Mouse (Mus musculus) adrenal gland (tissue): Measurements from ENCODE around the gene Lsm12.

ENCODE experiments used
- intact Hi-C: fragments of 180-260 bp; cut with DNase I; formaldehyde crosslinking; loops from one replicate; pipeline ENCODE4 v1.15.1; 2025

Lsm12 gene

DNA sequence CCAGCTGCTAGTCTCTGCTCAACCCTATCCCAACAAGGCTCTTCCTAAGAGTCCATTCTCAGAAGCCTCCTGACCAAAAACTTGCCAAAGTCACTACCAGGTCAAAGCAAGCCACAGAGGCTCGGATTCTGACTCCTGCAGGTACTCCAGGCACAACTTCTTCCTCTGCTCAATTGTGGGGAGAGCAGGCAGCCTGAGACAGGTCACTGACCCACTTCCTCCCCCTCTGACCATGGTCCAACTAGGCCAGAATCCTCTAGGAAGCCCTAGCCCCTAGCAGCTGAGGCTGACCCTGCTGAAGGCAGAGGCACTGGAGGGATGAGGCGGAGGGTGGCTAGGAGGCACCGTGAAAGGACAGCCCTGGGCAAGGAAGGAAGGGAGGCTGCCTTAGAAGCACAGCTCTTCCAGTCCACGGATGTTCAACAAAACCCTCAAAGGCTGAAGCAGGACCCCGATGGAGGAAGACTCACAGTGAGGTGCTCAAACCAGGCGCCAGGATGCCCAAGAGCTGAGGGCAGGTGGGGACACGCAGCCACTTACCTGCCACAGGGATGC is 32.9 kb upstream of the Lsm12 start:
- intact Hi-C loops, result no loop called here

DNA sequence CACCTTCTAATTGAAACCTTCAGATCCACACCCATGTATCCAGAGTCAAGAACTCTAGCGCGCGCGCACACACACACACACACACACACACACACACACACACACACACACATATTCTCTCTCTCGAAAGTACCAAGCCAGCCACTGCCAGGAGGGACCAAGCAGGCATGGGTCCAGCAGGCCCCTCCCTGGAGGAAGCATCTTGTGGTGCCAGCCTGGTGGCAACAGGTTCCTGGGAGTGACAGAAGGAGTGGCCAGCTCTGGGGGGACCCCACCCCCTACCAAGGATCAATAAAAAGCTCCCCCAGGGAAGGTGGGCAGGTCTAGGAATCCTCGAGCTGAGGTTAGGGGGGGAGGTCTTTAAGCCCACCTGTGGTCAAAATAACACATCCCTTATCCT is 32.3 kb upstream of the Lsm12 start:
- intact Hi-C loops, result no loop called here

DNA sequence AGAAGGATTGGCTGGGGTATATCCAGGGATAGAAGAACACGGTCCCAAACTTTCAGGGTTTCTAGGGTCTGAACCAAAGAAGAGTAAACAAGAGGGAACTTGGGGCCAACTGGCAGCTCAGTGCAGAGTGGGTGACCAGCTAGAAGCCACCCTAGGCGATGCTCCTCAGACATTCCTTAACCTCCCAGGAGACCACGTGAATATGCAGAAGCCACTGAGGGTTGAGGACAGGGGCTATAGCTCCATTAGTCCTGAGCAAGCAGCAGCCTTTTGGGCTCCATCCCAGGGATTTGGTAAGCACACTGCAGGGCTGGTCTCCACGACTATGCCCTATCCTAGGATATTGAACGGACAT is 31.8 kb upstream of the Lsm12 start:
- intact Hi-C loops, result no loop called here

DNA sequence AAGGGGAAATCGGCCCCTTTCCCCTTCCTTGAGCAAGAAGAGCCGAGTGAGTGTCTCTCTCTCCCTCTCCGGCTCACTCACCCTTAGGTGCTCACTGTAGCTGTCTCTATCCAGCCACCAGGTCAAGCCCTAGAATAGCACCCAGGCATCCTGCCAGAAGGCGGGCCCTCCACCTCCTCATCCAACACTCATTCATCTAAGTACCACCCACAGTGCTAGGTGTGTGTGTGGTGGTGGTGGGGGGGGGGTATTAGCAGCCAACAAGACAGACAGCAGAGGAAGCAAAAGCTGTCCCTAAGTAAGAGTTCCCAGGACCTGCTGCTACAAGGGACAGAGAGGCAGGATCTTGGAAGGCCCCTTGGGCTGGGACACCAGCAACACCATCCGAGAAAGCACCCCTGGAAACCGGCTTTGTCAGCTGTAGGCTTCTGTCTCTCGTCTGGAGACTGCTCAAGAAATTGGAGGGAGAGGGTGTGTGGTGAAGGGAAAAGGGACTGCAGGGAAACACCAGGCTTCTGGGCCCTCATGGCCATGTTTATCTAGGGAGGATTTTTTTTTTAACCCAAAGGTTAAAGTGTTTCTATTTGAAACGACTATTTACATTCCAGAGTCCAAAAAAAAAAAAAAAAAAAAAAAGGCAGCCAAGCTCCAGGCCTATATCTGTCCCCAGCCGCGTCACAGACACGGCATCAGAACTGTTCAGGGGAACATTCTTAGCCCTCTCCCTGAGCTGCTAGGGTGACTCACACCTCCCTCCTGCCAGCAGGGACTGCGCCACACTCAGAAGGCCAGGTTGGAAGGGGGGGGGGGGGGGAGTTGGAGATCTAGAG is 31.2 kb upstream of the Lsm12 start:
- intact Hi-C loops, result no loop called here

DNA sequence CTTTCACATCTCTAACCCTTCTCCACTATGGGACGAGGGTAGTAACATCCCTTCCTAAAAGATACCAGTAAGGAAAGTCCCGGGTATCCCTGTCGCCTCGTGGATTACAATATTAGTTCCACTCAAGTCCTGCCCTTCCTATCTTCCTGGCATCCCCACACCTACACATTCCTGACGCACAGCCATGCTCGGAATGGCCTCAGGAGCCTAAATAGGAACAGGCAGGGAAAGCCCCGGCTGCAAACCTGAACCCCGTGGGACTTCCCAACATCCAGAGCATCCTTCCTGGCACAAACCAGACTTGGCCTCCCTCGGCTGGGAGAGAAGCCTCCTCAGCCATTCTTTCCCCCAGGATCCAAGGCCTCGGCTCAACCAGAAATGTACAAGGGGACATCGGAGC is 30.4 kb upstream of the Lsm12 start:
- intact Hi-C loops, result no loop called here

DNA sequence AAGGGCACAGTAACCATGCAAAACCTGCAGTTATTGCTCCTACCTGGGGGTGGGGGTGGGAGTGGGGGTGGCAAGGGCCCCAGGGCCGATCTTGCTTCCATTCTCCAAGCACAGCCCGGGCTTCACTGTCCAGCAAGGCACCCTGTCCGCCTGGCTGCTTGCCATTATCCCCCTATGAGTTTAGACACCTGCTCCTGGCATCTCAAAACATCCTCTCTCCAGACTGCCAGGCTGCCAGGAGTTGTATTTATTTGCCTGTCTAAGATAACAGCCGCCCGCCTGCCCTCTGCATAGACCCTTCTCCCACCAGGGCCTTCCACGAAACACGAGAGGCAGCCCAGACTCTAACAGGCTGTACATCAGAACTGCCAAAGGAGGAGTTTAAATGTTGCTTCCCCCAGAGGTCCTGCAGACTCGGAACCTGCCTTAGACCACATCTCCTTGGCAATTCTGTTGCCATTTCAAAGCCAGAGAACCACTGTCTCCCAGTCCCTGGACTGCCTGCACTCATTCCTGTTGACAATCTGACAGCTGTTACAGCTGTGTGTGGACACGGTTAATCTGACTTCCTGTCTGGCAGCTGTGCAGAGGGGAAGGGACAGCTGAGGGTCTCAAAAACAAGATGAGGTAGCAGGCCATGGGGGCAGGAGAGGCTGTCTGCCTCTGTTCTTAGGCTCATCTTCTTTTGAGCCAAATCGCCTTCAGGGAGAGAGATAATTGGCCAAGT is 29.5 kb upstream of the Lsm12 start:
- intact Hi-C loops, result no loop called here

DNA sequence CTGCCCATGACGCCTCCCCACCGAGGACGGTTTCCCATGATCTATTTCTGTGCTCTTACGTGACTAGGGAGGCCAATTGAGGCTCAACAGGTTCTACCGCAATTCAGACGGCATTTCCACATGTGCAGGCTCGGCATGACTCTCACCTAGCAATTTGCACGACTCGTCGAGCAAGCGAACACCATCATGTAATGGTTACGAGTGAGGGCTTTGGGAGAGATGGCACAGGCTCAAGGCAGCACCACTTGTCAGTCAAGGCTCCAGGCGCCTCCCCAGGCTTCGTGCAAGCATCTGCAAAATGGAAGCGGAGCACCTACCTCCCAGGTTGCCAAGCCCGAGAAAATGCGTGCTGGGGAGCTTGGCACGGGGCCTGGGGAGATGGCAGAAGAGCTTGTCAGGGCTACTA is 26.8 kb upstream of the Lsm12 start:
- intact Hi-C loops, result no loop called here

DNA sequence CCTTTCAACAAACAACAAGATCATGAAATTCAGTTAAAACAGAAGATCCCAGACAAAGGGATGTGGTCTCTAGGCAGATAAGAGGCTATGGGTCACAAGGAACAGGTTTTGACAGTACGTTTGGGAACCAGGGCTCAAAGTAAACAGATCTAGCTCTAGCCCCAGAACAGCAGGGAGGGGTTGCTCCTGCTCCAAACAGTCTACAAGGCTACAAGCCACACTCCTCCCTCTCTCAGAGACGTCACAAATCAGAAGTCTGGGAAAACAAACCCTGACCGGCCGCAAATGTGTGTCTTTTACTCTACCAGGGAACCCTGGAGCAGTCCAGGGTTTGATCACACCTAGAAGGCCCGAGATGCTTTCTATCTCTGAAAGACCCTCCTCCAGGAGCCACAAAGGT is 25.9 kb upstream of the Lsm12 start:
- intact Hi-C loops, result no loop called here

DNA sequence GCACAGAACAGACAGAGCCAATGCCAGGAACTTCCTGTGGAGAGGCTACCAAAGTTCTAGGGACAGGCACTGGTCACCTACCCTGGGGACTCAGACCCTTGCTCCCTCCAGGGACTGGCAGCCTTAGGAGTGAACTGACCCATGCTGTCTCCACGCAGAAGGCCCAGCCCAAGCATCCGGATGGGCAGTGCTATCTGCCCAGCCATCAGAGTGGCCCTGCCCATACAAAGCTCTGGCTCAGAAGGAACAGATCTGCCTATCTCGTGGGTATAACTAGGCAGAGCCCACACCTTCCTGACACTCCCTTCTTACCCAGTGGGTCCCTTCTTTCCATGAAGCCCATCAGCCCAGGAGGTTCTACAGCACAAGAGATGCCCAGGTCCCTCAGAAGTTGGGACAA is 25.1 kb upstream of the Lsm12 start:
- intact Hi-C loops, result no loop called here

DNA sequence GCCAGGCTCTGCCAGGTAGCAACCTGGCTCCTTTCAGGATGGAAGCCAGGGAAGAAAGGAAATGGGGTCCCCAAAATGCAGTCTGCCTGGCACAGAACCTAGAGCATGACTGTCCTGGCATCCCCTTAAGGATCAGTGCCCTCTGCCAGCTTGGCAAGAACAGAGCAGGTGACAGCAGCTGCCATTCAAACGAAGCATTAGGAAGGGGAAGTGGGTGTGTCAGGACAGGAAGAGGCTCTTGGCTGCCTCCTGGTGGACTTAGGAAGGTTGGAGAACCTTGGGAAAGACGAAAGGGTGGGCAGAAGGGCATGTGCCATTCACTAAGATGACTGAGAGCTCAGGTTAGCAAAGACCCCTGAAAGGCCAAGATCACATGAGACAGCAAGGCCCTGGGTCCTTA is 24.6 kb upstream of the Lsm12 start:
- intact Hi-C loops, result no loop called here

DNA sequence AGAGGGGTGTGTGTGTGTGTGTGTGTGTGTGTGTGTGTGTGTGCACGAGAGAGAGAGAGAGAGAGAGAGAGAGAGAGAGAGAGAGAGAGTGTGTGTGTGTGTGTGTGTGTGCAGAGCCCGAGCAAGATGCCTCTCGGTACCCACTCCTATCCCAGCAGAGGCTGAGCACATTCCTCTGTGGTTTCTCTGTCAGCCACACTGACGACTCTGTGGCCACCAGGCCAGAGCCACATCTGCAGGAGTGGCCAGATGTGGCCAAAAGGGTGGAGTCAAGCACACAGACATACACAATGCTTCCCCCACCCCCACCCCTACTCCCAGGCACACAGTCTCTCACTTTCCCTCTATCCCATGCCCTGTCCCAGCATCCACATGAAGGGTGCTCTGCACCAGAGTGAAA is 23.8 kb upstream of the Lsm12 start:
- intact Hi-C loops, result no loop called here

DNA sequence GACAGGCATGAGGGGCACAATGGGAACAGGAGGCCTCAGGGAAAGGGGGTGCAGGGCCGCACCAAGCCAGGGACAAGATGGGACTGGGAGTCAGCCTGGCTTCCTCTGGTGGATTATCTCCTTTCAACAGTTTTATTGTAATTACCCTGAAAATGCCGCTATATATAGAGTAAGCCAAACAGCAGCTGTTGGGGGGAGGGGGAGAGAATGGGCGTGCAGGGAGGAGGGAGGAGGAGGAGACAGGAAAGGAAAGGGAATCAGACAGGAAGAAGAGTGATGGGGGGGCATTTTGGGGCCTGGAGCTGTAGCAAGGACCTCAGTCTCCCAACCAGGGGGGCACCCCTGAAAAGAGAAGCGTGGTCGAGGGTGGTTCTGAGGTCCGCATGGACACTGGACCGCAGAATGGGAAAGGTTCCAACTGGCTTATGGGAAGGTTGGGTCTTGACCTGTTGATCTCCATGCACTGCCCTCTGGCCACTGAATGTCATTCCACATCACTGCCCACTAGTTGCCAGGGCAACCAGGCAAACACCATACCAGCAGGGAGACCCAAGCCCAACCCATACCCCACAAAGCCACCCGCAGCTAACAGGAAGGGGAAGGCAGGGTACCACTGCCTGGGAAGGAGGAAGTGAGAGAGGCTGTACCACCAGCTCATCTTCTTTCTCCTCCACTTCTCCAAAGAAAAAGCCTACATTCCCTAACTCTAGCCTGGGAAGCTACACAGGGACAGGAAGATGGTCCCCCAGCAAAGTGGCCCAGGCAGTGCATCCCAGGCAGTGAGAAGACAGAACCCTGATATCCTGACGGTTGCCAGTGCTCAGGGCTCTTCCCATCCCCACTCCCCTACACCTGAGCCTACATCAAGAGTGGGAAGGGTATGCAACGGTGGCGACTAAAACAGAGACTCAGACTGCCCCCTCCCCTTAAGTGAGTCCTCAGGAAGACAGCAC is 23.0 kb upstream of the Lsm12 start:
- intact Hi-C loops, result no loop called here

DNA sequence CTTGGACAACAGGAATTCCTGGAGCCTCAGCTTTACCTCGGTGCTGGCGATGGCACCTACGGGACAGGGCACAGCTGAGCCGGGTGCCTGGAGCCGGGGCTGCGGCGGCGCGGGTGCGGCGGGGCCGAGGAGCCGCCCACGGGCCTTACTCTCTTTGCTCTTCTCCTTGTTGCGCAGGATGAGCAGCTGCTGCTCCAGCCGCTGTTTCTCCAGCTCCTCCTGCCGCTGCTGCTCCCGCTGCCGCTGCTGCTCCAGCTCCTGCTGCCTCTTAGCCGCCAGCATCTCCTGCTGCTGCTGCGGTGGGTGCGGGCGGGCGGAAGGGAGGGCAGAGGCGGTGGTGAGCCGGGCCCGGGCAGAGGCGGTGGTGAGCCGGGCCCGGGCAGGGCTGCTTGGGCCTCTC is 21.4 kb upstream of the Lsm12 start:
- intact Hi-C loops, result no loop called here

DNA sequence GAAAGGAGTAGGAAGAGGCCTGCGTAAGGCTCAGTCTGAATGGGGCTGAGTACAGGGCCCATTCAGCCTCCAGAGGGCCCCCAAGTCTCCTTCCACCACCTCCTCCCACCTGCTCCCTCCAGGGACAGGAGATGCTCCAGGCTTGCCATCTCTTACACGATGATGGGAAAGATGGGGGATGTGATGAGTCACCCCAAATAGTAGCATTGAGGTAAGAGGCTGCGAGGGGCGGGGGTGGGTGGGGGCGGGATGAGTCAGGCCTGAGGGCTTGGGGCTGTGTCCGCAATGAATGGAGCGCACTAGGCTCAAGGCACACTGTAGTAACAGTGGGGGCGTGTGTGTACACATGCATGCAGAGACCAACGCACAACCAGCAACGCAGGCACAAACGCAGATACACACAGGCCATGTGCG is 16.3 kb upstream of the Lsm12 start:
- intact Hi-C loops, result no loop called here

DNA sequence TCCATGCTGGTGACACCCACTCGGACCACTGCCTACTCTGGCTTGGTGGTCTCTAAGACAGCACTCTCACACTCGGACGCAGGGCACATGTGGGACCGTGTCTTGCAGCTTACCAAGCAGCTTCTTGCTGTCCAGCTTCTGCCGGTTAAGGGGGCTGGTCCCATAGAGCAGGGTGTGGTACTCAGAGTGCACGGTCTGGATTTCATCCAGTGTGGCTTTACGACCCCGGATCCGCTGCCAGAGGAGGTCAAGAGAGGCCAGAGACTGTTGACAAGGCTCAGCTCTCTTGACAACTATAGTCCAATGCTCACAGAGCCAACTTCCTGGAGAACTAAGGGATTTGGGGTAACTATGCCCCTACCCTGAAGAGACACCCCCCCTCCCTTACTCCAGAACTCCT is 14.8 kb upstream of the Lsm12 start:
- intact Hi-C loops, result no loop called here

DNA sequence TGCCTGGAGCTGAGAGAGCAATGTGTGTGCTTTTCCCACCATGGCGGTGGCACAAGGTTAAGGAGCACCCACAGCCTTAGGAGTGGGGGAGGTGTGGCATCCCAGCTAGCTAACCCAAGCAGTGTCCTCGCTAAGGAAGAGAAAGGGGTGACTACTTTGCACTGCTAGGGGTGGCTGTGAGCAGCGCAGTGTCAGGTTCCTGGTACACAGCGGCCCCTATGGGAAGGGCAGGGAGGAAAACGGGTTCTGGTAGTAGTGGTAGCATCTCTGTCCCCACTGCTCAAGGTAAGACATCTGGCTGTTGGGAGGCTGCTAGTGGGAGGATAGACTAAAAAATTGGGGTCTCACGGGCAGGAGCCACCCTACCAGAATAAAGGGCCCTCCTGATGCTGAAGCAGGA is 13.1 kb upstream of the Lsm12 start:
- intact Hi-C loops, result no loop called here

DNA sequence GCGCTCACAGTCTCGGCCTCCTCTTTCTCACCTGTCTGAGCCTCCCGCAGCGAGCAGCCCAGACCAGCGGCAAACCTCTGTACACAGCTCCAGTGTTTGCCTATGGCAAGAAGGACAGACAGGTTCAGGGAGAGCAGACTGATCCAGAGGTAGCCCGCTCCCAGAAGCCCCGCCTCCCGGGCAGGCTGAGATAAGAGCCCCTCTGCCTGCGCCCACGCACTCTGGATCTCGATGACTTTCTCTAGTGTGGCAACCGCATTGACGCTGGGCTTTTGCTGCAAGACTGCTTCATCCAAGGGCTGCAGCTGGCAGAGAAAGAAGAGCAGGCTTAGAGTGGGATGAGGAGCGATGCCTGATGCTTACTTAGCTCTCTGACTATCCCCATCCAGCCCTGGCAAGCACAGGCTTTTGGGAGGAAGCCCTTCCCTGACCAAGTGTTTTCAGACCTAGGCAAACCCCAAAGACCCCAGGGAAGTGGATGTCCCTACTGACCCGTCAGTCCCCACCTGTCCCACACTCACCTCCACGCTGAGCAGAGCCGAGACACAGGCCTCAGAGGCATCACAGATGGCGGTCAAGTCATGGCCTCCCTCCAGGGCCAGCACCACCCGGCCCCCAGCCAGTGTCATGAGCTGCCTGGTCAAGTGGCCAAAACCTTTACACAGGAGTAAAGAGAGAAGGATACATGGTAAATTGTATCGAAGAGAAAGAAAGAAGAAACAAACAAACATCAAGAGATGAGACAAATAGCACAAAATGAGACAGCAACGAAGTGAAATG is 11.1 kb upstream of the Lsm12 start:
- intact Hi-C loops, result no loop called here

DNA sequence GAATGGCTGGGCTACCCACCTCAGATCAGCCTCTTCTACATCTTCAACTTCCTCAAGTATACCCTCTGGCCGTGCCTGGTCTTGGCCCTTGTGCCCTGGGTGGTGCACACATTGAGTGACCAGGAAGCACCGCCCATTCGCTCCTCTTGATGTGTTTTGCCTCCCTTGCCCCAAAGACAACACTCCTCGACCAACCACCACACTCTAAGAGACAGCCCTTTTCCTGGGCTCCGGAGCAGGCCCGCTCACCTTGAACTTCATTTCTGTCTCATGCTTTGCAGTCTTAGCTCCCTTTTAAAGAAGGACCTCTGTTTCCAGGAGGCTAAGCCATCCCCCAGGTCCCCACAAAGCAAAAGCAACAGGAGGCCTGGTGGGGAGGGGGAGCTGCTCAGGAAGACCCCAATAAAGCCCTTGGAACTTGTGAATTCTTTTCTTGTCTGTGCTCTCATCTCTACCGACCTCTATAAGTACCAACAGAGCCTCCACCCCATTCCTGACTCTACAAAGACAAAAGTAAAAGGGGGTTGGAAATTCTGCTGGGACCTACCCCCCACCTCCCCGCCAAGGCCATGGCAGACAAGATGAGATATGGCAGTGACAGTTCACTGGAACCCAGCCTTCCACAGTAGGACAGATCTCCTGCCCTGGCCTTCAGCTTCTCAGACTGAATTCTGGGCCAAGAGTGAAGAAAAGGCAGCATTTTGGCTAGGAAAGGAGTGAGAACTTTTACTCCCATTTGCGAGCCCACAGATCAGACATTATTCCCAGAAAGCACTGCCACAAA is 8.8 kb upstream of the Lsm12 start:
- intact Hi-C loops, result loop anchor here (5.0 kb wide), 1 partner anchor 33 kb away; no protein-coding TSS in a partner anchor

DNA sequence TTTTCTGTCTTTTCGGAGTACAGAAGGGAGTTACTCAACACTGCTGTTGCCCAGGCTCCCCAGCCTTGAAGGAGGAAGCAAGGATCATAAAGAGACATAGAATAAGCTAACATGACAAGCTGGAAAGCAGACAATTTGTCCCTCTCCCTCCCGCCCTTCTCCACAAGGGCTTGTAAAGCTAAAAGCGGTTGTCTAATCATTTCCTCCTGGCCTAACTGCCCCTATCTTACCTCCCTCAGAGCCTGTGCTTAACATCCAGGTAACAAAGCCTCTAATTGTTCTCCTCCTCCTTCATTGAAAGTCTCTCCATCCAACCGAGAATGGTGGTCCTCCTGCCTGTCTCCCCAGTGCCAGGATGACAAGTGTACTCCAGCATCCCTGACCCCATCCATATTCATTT is 5.8 kb upstream of the Lsm12 start:
- intact Hi-C loops, result loop anchor here (5.0 kb wide), 1 partner anchor 36 kb away; no protein-coding TSS in a partner anchor
